Mouse (Mus musculus): ENCODE data around the gene Iscu. TPM values are rescaled to one million over a fixed set of nuclear protein-coding genes. Genes with fewer than 3 reads are reported as not detected.
"Not testable (repeated sequence)": the region's sequence is repeated elsewhere in the genome, so short reads cannot be mapped to it uniquely, and the experiment has no call there.

Gene Iscu
- polyA plus RNA-seq, 1 experiment = 115 TPM

DNA sequence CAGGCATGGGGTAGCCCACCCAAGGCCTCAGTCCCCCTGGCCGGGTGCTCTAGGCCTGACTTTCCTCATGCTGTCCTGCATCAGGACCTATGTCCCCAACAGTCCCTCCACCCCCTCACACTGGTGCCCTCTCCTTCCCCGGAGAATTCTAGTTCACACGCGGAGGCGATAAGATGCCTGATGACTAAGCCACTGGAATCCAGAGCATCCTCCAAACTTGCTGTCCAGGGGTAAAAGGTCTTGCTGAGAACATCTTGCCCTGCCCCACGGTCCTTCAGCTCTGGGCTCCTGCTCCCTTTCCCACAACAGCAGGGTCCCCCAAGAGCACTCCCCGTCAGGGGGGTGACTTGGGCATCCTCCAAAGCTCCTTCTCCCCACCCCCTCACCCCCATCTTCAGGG is 10.1 kb downstream of the Iscu start:
- Histone ChIP-seq H3K4me1 (ENCODE audit: control insufficient read depth, insufficient read depth, low read length) (no peaks in the 10 kb centered on the region; the same call in 1 of the 2 replicates), H3K4me3 (replicated peaks; ENCODE audit: extremely low read depth, low read depth, low read length) (no peak overlapping the region)
- DNase-seq = no peak
- WGBS = 72% methylated on average over 7 of the region's 7 CpGs
- no peak for TF ChIP-seq POLR2A (IDR thresholded peaks at IDR 0.05; ENCODE audit: borderline replicate concordance, extremely low read depth, low read depth, low read length)
- no peak for TF ChIP-seq CTCF (IDR thresholded peaks at IDR 0.05; ENCODE audit: insufficient read depth, low read length)

DNA sequence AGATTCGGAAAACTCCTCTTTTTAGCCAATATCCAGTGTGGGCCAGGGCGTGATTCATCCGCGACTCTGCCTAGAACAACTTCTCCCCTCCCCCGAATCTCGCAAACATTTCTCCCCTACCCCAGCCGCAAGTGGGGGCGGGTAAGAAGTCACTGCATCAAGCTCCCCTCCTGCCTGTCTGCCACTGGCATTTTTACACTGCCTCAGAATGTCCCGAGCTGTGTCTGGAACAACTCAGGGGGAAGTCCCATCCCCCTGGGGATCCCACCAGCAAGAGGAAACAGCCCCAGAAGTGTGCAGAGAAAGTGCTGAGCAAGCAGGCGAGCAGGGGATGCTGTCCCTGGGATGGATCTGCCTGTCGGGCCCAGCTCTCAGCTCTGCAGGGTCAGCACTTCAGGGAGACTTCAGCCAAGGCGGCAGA is 11.0 kb downstream of the Iscu start:
- Histone ChIP-seq H3K4me1 (ENCODE audit: control insufficient read depth, insufficient read depth, low read length) (no peaks in the 10 kb centered on the region; the same call in 1 of the 2 replicates), H3K4me3 (replicated peaks; ENCODE audit: extremely low read depth, low read depth, low read length) (no peak overlapping the region)
- no peak for DNase-seq
- no peak for TF ChIP-seq CTCF (IDR thresholded peaks at IDR 0.05; ENCODE audit: insufficient read depth, low read length)
- WGBS = 16% methylated on average over 12 of the region's 12 CpGs

DNA sequence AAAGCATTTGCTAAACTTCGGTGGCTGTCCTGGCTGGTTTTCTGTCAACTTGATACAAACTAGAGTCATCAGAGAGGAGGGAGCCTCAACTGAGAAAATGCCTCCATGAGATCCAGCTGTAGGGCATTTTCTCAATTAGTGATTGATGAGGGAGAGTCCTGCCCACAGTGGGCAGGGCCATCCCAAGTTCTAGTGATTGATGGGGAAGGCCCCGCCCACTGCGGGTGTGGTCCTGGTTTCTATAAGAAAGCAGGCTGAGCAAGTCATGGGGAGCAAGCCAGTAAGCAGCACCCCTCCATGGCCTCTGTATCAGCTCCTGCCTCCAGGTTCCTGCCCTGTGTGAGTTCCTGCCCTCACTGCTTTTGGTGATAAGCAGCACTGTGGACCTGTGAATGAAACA is 11.6 kb downstream of the Iscu start:
- not testable (repeated sequence) for H3K4me1 ChIP-seq (ENCODE audit: control insufficient read depth, insufficient read depth, low read length); DNase-seq; H3K4me3 ChIP-seq (replicated peaks; ENCODE audit: extremely low read depth, low read depth, low read length)
- WGBS = 36% methylated on average over 3 of the region's 3 CpGs

DNA sequence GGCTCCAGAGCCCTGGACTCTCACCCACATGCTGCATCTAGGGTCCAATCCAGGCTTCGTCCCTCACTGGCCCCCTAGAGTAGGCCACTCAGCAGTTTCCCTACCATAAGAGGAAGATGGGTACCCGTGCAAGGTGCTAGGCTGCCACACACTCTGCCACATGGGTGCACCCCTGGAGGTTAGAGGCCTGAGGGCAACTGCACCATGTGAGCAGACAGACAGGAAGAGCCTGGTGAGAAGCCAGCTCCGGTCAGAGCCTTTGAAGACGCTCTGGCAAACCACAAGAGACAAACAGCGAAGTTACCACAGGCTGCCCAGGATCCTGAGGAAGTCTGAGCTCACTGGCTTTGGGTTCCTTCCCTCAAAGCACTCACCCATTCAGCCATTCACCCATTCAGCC is 14.4 kb downstream of the Iscu start:
- Histone ChIP-seq H3K4me1 (ENCODE audit: control insufficient read depth, insufficient read depth, low read length) (peaks cover 2% of the 10 kb centered on the region), H3K4me3 (replicated peaks; ENCODE audit: extremely low read depth, low read depth, low read length) (no peak overlapping the region)
- TF ChIP-seq POLR2A (IDR thresholded peaks at IDR 0.05; ENCODE audit: borderline replicate concordance, extremely low read depth, low read depth, low read length) (no peak), CTCF (IDR thresholded peaks at IDR 0.05; ENCODE audit: insufficient read depth, low read length) (no peak)
- WGBS = 51% methylated on average over 5 of the region's 5 CpGs
- DNase-seq = no peak

DNA sequence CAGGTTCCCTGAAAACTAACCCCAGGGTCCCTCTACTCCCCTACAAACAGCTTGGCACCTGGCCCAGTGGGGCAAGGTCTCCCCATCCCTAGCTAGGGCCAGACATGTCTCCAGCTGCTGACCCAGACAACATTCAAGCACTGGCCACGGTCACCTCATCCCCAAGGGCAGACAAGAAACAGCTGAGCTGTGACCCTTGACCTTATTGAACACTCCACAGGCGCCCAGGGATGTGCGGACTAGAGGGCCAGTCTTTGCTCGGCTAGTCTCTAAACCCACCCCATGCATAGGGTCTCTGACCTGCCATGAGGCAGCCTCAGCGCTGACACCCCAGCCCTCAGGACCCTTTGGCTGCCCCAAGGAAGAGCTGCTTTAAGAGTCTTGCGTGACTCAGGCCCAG is 16.1 kb downstream of the Iscu start:
- H3K4me1 ChIP-seq (ENCODE audit: control insufficient read depth, insufficient read depth, low read length) = peaks cover 2% of the 10 kb centered on the region; the same call in 1 of the 2 replicates
- no peak overlapping the region for H3K4me3 ChIP-seq (replicated peaks; ENCODE audit: extremely low read depth, low read depth, low read length)
- no peak for TF ChIP-seq CTCF (IDR thresholded peaks at IDR 0.05; ENCODE audit: insufficient read depth, low read length)
- TF ChIP-seq POLR2A (IDR thresholded peaks at IDR 0.05; ENCODE audit: borderline replicate concordance, extremely low read depth, low read depth, low read length) = no peak
- no peak for DNase-seq
- WGBS = 65% methylated on average over 6 of the region's 6 CpGs

DNA sequence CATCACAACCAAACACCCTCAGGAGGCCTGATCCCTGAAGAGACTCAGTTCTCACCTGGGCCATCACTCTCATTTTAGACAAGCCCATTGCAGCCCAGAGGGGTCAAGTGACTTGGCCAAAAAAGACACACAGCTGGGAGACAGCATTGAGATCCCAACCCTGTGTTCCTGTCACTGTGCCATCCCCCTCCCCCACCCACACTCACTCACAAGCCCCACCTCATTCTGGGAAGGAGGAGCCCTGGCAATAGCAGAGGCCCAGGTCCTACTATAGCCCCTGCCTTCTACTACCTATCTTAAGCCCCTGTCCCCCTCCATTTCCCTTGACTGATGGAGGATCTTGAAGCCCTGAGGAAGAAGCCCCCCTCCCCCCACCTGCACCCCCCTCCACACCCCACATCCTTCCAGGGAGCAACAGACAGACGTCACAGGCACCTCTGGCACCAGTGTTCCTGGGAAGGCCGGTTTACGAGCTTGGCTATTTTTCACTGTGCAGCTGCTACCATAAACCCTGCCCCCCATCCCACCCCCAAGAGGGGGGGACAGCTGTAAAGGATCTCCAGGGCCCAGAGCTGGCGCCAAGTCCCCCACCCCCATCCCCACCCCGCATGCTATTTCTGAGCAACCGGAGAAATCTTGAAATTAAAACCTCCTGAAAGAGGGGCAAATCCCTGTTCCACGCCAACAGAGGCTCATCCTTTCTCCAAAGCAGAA is 16.7 kb downstream of the Iscu start:
- no peak for DNase-seq
- 46% methylated on average over 7 of the region's 7 CpGs for WGBS
- Histone ChIP-seq H3K4me3 (replicated peaks; ENCODE audit: extremely low read depth, low read depth, low read length) (no peak overlapping the region), H3K4me1 (ENCODE audit: control insufficient read depth, insufficient read depth, low read length) (peaks cover 2% of the 10 kb centered on the region; the same call in 1 of the 2 replicates)
- TF ChIP-seq CTCF (IDR thresholded peaks at IDR 0.05; ENCODE audit: insufficient read depth, low read length) = no peak
- no peak for TF ChIP-seq POLR2A (IDR thresholded peaks at IDR 0.05; ENCODE audit: borderline replicate concordance, extremely low read depth, low read depth, low read length)

DNA sequence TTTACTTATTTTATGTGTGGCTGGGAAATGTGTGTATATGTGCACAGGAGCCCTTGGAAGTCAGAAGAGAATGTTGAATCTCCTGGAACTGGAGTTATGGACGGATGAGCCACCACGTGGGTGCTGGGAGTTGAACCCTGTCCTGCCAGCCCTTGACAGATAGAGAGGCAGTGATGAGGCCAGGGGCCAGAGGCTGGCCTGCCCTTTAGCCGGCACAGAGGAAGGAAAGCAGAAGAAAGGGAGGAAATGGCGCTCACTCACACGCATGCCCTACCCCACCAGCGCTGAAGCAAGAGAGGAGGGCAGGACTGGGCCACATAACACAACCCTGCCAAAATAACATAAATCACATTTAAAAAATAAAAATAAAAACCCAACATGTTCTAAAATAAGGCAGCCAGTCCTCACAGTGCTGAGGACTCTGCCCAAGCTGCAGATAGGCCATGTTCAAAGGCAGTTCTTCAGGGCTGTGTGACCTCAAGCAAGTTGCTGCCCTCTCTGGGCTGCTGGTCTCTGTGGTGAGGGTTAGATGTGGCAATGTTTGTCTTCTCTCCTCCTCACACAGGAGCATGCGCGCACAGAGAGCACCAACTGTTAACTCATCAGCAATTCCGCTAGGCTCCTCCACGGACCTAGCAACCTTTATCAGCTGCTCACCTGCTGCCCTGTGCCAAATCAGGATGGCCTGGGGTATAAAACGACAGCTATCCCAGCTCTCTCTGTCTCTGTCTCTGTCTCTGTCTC is 18.1 kb downstream of the Iscu start:
- H3K4me3 ChIP-seq (replicated peaks; ENCODE audit: extremely low read depth, low read depth, low read length) = no peak overlapping the region
- no peak for DNase-seq
- peaks cover 2% of the 10 kb centered on the region; the same call in 1 of the 2 replicates for H3K4me1 ChIP-seq (ENCODE audit: control insufficient read depth, insufficient read depth, low read length)
- 36% methylated on average over 11 of the region's 11 CpGs for WGBS
- TF ChIP-seq CTCF (IDR thresholded peaks at IDR 0.05; ENCODE audit: insufficient read depth, low read length) (no peak), POLR2A (IDR thresholded peaks at IDR 0.05; ENCODE audit: borderline replicate concordance, extremely low read depth, low read depth, low read length) (no peak)

DNA sequence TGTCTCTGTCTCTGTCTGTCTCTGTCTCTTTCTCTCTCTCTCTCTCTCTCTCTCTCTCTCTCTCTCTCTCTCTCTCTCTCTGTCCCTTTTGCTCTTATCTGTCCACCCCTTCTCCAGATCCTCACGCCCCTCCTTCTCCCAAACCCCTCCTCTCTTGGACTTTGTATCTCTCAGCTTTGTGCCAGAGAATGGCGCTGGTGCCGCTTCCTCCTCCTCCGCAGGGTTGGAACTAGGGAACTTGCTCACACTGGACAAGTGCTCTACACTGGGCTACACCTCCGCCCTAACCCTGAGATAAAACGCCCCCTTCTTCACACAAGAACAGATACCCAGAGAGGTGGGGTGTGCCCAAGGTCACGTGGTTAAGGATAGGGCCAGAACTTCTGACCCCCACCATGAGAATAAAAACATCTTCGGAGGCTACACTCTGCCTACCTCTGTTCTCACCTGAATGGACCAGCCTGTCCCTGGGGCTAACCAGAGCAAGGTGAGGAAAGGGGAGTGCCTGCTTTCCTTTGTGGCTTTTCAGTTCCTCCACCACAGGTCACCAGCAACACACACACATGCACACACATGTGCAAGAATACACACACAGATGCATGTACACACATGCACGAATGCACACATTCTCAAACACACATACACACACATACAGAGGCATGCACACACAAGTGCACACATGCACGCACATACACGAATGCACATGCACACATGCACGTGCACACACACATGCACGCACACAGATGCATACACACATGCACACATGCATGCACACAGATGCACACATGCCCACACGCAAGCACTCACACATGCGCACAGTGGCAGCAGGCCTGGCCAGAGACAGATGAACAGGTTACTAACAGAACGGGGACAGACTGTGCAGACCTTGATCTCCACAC is 18.9 kb downstream of the Iscu start:
- TF ChIP-seq POLR2A (IDR thresholded peaks at IDR 0.05; ENCODE audit: borderline replicate concordance, extremely low read depth, low read depth, low read length) = no peak
- no peak for TF ChIP-seq CTCF (IDR thresholded peaks at IDR 0.05; ENCODE audit: insufficient read depth, low read length)
- no peak for DNase-seq
- WGBS = 66% methylated on average over 16 of the region's 16 CpGs

DNA sequence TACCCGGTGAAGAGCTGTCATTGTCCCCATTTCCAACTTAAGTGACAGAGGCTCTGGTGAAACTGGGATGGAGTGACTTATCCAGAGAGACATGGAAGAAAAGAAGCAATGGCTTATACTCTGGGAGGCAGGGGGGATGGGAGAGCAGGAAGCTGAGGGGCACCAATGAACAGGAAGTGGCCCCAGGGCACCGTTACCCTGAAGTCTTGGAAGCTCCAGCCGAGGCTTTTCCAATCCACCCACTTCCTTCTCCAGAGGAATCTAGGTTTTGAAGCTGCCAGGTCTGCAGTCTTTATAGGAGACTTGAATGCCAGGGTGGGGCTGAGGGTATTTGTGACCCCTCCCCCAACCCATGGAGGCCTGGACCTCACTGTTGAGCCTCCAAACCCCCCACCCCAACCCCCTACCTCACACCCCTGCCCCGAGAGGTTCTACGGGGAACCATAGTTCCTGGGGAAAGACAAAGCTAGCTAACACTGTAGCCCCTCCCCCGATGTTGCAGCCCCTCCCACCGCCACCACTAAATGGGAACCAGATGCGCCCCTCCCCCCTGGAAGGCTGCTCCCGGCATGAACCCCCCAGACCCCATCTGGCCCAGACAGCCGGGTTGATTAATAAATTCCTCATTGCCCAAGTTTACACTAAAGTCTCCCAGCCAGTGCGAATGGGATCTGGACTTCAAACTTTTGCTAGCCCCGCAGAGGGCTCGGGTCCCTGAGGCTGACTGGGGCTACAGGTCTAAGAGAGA is 24.0 kb downstream of the Iscu start:
- TF ChIP-seq POLR2A (IDR thresholded peaks at IDR 0.05; ENCODE audit: borderline replicate concordance, extremely low read depth, low read depth, low read length) (no peak), CTCF (IDR thresholded peaks at IDR 0.05; ENCODE audit: insufficient read depth, low read length) (no peak)
- WGBS = 7% methylated on average over 13 of the region's 13 CpGs
- no peak for DNase-seq
- H3K4me1 ChIP-seq (ENCODE audit: control insufficient read depth, insufficient read depth, low read length) = no peaks in the 10 kb centered on the region
- no peak overlapping the region for H3K4me3 ChIP-seq (replicated peaks; ENCODE audit: extremely low read depth, low read depth, low read length)

More for the DNA sequence above, 18.9 kb downstream of the Iscu start:
- no peak overlapping the region for H3K4me3 ChIP-seq (replicated peaks; ENCODE audit: extremely low read depth, low read depth, low read length)
- peaks cover 2% of the 10 kb centered on the region; the same call in 1 of the 2 replicates for H3K4me1 ChIP-seq (ENCODE audit: control insufficient read depth, insufficient read depth, low read length)

Data from lung, adult 2 months (tissue).